Mouse (Mus musculus): ENCODE results near the gene Gmnn. TPM values are rescaled to one million over a fixed set of nuclear protein-coding genes. Genes with fewer than 3 reads are reported as not detected.
A peak's percentile ranks its signal among the peaks of the same experiment; 100 is the strongest.

Gene Gmnn
- polyA plus RNA-seq, 1 experiment from 2014 or later, result 16.5 TPM

GRCm38 (mm10) chr13:24721502-24721901 is 40.2 kb downstream of the Gmnn start:
- Histone ChIP-seq H3K9ac (replicated peaks) (no peak overlapping the region), H3K36me3 (peaks cover 35% of the 10 kb centered on the region), H3K4me2 (no peak overlapping the region), H3K9me3 (replicated peaks) (no peaks in the 10 kb centered on the region), H3K4me3 (replicated peaks) (no peak overlapping the region), H3K27me3 (replicated peaks) (no peaks in the 10 kb centered on the region), H3K27ac (replicated peaks) (no peak overlapping the region), H3K4me1 (no peaks in the 10 kb centered on the region)
- 85% methylated on average over 10 of the region's 10 CpGs for WGBS
- no peak for ATAC-seq (ENCODE audit: low FRiP score)

GRCm38 (mm10) chr13:24717677-24718076 is 44.0 kb downstream of the Gmnn start:
- no peak overlapping the region for H3K4me2 ChIP-seq
- no peak overlapping the region for H3K4me3 ChIP-seq (replicated peaks)
- no peak overlapping the region for H3K9ac ChIP-seq (replicated peaks)
- H3K27me3 ChIP-seq (replicated peaks), result no peaks in the 10 kb centered on the region
- 87% methylated on average over 7 of the region's 7 CpGs for WGBS
- H3K27ac ChIP-seq (replicated peaks), result no peak overlapping the region
- peaks cover 43% of the 10 kb centered on the region for H3K36me3 ChIP-seq
- no peak for ATAC-seq (ENCODE audit: low FRiP score)
- H3K9me3 ChIP-seq (replicated peaks), result no peaks in the 10 kb centered on the region
- H3K4me1 ChIP-seq, result peaks cover 5% of the 10 kb centered on the region; the same call in 1 of the 2 replicates

GRCm38 (mm10) chr13:24716441-24716840 is 45.3 kb downstream of the Gmnn start:
- no peaks in the 10 kb centered on the region for H3K9me3 ChIP-seq (replicated peaks)
- peaks cover 41% of the 10 kb centered on the region for H3K36me3 ChIP-seq
- H3K4me1 ChIP-seq, result peaks cover 5% of the 10 kb centered on the region; the same call in 1 of the 2 replicates
- H3K27me3 ChIP-seq (replicated peaks), result no peaks in the 10 kb centered on the region
- H3K9ac ChIP-seq (replicated peaks), result no peak overlapping the region
- no peak overlapping the region for H3K27ac ChIP-seq (replicated peaks)
- 79% methylated on average over 9 of the region's 9 CpGs for WGBS
- no peak overlapping the region for H3K4me2 ChIP-seq
- H3K4me3 ChIP-seq (replicated peaks), result no peak overlapping the region
- ATAC-seq (ENCODE audit: low FRiP score), result no peak

DNA sequence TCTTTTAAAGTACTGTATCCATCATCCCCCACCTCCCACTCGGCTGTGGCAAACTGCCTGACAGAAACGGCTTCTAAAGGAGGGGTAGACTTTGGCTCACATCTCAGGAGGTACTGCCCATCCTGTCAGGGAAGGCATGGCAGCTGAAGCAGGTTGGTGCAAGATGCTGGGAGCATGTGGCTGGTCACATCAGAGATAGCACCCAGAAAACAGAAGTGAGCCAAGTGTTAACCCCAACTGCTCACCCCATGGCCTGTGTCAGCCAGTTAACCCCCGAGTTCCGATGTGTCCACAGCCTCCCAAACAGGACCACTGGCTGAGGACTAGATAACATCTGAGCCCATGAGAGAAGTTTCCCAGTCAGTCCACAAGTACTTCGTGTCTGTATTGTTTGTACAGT is 46.1 kb downstream of the Gmnn start:
- Histone ChIP-seq H3K9me3 (replicated peaks) (no peaks in the 10 kb centered on the region), H3K4me2 (no peak overlapping the region), H3K4me3 (replicated peaks) (no peak overlapping the region), H3K4me1 (peaks cover 5% of the 10 kb centered on the region; the same call in 1 of the 2 replicates), H3K36me3 (peaks cover 45% of the 10 kb centered on the region), H3K9ac (replicated peaks) (no peak overlapping the region), H3K27ac (replicated peaks) (no peak overlapping the region), H3K27me3 (replicated peaks) (no peaks in the 10 kb centered on the region)
- WGBS, result 61% methylated on average over 5 of the region's 5 CpGs
- ATAC-seq (ENCODE audit: low FRiP score), result no peak

DNA sequence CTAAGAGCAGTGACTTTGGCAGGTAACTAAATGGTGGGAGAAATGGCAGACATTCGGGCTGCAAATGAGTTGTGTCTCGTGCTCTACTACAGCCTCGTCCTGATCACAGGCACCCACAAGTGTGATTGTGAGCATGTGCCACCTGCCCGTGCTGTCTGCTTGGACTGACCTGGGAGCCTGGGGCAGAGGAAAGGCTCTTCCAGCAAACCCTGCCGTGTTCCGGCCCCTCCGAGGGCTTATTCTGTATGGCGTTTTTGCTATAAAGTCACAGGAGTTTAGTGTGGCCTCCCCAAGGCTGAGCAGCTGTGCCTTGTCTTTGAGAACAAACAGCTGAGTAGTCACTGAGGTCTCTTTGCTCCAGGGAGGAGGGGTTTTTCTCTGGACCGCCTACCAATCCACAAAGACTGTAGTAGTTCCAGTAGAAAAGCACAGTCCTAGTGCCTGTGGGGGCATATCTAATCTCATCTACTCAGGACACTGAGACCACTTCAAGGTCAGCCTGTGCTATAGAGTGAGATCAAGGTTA is 47.3 kb downstream of the Gmnn start:
- Histone ChIP-seq H3K36me3 (peaks cover 52% of the 10 kb centered on the region), H3K9ac (replicated peaks) (no peak overlapping the region), H3K27me3 (replicated peaks) (no peaks in the 10 kb centered on the region), H3K27ac (replicated peaks) (no peak overlapping the region), H3K4me2 (no peak overlapping the region), H3K4me1 (peaks cover 5% of the 10 kb centered on the region; the same call in 1 of the 2 replicates), H3K4me3 (replicated peaks) (no peak overlapping the region), H3K9me3 (replicated peaks) (no peaks in the 10 kb centered on the region)
- no peak for ATAC-seq (ENCODE audit: low FRiP score)
- WGBS, result 72% methylated on average over 9 of the region's 9 CpGs

GRCm38 (mm10) chr13:24713434-24714000 is 48.2 kb downstream of the Gmnn start:
- H3K4me3 ChIP-seq (replicated peaks), result no peak overlapping the region
- H3K4me1 ChIP-seq, result peaks cover 5% of the 10 kb centered on the region; the same call in 1 of the 2 replicates
- H3K36me3 ChIP-seq, result peaks cover 46% of the 10 kb centered on the region
- no peak overlapping the region for H3K27ac ChIP-seq (replicated peaks)
- ATAC-seq (ENCODE audit: low FRiP score), result peak; percentile 92
- no peaks in the 10 kb centered on the region for H3K9me3 ChIP-seq (replicated peaks)
- peak overlapping the region; percentile 42 for H3K4me2 ChIP-seq
- no peak overlapping the region for H3K9ac ChIP-seq (replicated peaks)
- WGBS, result 9% methylated on average over 16 of the region's 16 CpGs
- H3K27me3 ChIP-seq (replicated peaks), result no peaks in the 10 kb centered on the region

DNA sequence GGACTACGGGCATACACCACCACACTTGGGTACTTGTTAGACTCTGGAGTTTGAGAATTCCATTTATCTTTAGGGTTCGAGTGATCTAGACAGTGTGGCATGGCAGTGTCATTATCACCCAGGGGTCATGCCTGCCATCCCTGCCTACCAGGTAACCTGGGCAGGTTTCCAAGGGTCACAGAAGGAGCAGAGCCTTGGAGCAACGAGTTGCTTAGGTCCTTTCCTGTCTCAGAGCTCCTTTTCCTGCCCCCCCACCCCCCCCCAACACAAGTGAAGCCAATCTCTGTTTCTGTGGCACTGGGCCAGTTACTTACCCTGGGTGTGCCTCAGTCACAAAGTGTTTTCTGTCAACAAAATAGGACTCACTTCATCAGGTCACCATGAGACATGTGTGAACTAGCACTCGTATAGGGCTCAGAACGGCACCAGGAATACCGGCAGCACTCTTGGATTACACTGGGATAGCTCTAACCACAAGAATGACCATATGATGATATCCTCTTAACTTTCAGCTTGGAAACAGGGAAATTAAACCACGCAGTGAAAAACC is 49.1 kb downstream of the Gmnn start:
- 83% methylated on average over 7 of the region's 7 CpGs for WGBS
- Histone ChIP-seq H3K36me3 (peaks cover 38% of the 10 kb centered on the region), H3K9ac (replicated peaks) (no peak overlapping the region), H3K27ac (replicated peaks) (no peak overlapping the region), H3K4me3 (replicated peaks) (no peak overlapping the region), H3K4me2 (no peak overlapping the region), H3K9me3 (replicated peaks) (no peaks in the 10 kb centered on the region), H3K27me3 (replicated peaks) (no peaks in the 10 kb centered on the region), H3K4me1 (peaks cover 5% of the 10 kb centered on the region; the same call in 1 of the 2 replicates)
- no peak for ATAC-seq (ENCODE audit: low FRiP score)

DNA sequence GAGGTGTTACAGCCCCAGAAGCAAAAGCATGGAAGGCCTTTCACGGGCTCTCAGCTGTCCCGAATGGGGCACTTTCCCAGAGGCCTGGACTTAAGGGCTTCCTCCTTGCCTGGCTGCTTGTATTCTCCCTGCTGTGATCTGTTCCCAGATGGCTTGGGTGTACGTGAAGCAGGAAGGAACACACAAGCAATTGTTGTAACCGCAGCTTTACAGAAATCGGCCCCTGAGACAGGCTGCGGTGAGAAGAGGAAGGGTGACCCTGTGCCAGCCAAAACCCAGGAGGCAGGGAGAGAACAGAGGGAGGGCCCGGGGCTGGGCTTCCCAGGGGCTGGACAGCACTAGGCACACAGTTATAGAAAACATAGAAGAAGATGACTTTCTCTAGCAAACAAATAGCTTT is 50.8 kb downstream of the Gmnn start:
- Histone ChIP-seq H3K9me3 (replicated peaks) (no peaks in the 10 kb centered on the region), H3K4me1 (peaks cover 5% of the 10 kb centered on the region; the same call in 1 of the 2 replicates), H3K27me3 (replicated peaks) (no peaks in the 10 kb centered on the region), H3K27ac (replicated peaks) (no peak overlapping the region), H3K36me3 (peaks cover 26% of the 10 kb centered on the region), H3K9ac (replicated peaks) (no peak overlapping the region), H3K4me2 (no peak overlapping the region), H3K4me3 (replicated peaks) (no peak overlapping the region)
- no peak for ATAC-seq (ENCODE audit: low FRiP score)
- 48% methylated on average over 7 of the region's 7 CpGs for WGBS

DNA sequence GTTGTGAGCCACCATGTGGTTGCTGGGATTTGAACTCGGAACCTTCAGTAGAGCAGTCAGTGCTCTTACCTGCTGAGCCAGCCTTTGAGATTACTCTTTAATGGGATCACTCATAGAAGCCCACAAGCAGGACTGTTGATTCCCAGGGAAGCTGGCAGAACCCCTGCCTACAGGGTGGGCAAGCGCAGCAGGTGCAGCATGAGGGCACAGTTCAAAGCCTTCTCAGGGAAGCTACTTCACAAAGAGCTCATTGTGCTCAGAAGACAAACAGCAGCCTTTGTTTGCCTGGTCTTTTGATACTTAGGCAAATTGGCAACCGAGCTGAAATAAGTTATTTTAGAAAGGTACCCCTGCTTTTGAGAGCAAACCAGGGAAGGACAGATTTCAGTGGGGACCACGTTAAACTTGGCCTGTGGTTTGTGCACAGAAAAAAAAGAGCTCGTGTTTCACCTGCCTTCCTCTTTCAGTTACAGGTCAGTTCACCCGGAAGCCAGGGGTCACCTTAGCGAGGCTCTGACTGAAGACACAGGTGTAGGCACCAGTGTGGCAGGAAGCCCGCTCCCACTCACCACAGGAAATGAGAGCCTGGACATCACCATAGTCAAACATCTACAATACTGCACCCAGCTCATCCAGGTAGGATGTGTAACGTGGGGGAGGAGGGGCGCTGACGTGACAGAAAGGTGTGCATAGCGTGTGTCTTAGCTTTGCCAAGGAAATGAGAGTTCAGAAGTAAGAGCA is 51.9 kb downstream of the Gmnn start:
- H3K9me3 ChIP-seq (replicated peaks), result no peaks in the 10 kb centered on the region
- peaks cover 24% of the 10 kb centered on the region for H3K36me3 ChIP-seq
- WGBS, result 66% methylated on average over 12 of the region's 12 CpGs
- ATAC-seq (ENCODE audit: low FRiP score), result no peak
- H3K4me1 ChIP-seq, result peaks cover 5% of the 10 kb centered on the region; the same call in 1 of the 2 replicates
- H3K4me3 ChIP-seq (replicated peaks), result no peak overlapping the region
- H3K4me2 ChIP-seq, result no peak overlapping the region
- H3K27me3 ChIP-seq (replicated peaks), result no peaks in the 10 kb centered on the region
- H3K9ac ChIP-seq (replicated peaks), result no peak overlapping the region
- H3K27ac ChIP-seq (replicated peaks), result no peak overlapping the region

- 89% methylated on average over 5 of the region's 5 CpGs for WGBS
These were observed 59.6 kb downstream of the Gmnn start for GRCm38 (mm10) chr13:24702128-24702527.

More at GRCm38 (mm10) chr13:24702128-24702527, 59.6 kb downstream of the Gmnn start:
- H3K9me3 ChIP-seq (replicated peaks), result no peaks in the 10 kb centered on the region
- ATAC-seq (ENCODE audit: low FRiP score), result no peak
- H3K9ac ChIP-seq (replicated peaks), result no peak overlapping the region
- H3K27me3 ChIP-seq (replicated peaks), result no peaks in the 10 kb centered on the region
- H3K27ac ChIP-seq (replicated peaks), result no peak overlapping the region
- no peaks in the 10 kb centered on the region for H3K4me1 ChIP-seq
- H3K4me3 ChIP-seq (replicated peaks), result no peak overlapping the region
- peaks cover 43% of the 10 kb centered on the region for H3K36me3 ChIP-seq
- no peak overlapping the region for H3K4me2 ChIP-seq

Data from neural tube, embryonic 15.5 days (tissue).